Mouse (Mus musculus) G1E (cell line): ENCODE data around the gene Ccdc70. TPM values are rescaled to one million over a fixed set of nuclear protein-coding genes. Genes with fewer than 3 reads are reported as not detected.
"Not testable (repeated sequence)": the region's sequence is repeated elsewhere in the genome, so short reads cannot be mapped to it uniquely, and the experiment has no call there.

Source experiments
- ATAC-seq: 2 replicates; pipeline ENCODE4 v1.8.0; 2016; ENCODE audit warnings: mild to moderate bottlenecking; ENCODE audit not compliant: insufficient number of reproducible peaks, poor library complexity, low FRiP score, severe bottlenecking; ENCODE audit errors: extremely low read depth
- DNase-seq: peaks from one replicate; pipeline ENCODE4 v3.0.0; 2012; ENCODE audit warnings: low spot score
- H3K27me3 ChIP-seq: 2 replicates; pipeline ENCODE4 v1.6.1; 2012; ENCODE audit warnings: mild to moderate bottlenecking, low read length, inconsistent platforms; ENCODE audit not compliant: insufficient read depth
- H3K36me3 ChIP-seq: replicated peaks from 2 replicates; pipeline ENCODE3; 2012; ENCODE audit warnings: mild to moderate bottlenecking, inconsistent platforms
- H3K4me1 ChIP-seq: 2 replicates; pipeline ENCODE4 v1.6.1; 2012; ENCODE audit warnings: low read depth, low read length, inconsistent platforms, mixed read lengths; ENCODE audit not compliant: insufficient read depth
- H3K4me3 ChIP-seq: 2 replicates; pipeline ENCODE4 v1.5.1; 2012; ENCODE audit warnings: low read depth, mild to moderate bottlenecking, inconsistent platforms, low read length, moderate library complexity, mixed read lengths
- H3K9me3 ChIP-seq: replicated peaks from 2 replicates; pipeline ENCODE4 v1.6.1; 2012; ENCODE audit warnings: inconsistent platforms
- CTCF ChIP-seq: IDR thresholded peaks from 2 replicates; pipeline ENCODE4 v1.5.1; 2012; ENCODE audit warnings: low read depth, low read length, inconsistent platforms, mixed read lengths
- GATA1 ChIP-seq: IDR thresholded peaks from 2 replicates; pipeline ENCODE4 v1.6.1; 2012; ENCODE audit warnings: borderline replicate concordance, low read length, inconsistent platforms, mixed read lengths
- GATA2 ChIP-seq: IDR thresholded peaks from 2 replicates; pipeline ENCODE4 v1.6.1; 2012; ENCODE audit warnings: low read depth, low read length, inconsistent platforms, borderline replicate concordance
- POLR2AphosphoS5 ChIP-seq: IDR thresholded peaks from 2 replicates; pipeline ENCODE4 v1.6.1; 2012; ENCODE audit warnings: low read depth, low read length, inconsistent platforms; ENCODE audit not compliant: insufficient replicate concordance
- TAL1 ChIP-seq: conservative IDR thresholded peaks from 2 replicates; pipeline ENCODE4 v1.6.1; 2012; ENCODE audit warnings: low read depth, low read length, inconsistent platforms, mixed read lengths
- polyA plus RNA-seq: library from polyadenylated mRNA; stranded (reverse); fragments of >175 nt; gene quantifications from 2 replicates; pipeline ENCODE4 v1.2.3, GENCODE M21; 2012
- total RNA-seq, 2 experiments: library from RNA; stranded (forward) in 1 of 2; stranded (reverse) in 1 of 2; fragments of 200-1000 nt in 1 of 2; fragments of >200 nt in 1 of 2; fragmentation: Nextera tagmentation in 1 of 2; gene quantifications; 2 replicates each; pipeline ENCODE4 v1.2.3; 2014 to 2017

Ccdc70 gene
- total RNA-seq (2014; fragmentation: Nextera tagmentation) (not detected in 2 replicates), total RNA-seq (2017) (not detected in 2 replicates), polyA plus RNA-seq (not detected in 2 replicates)

DNA sequence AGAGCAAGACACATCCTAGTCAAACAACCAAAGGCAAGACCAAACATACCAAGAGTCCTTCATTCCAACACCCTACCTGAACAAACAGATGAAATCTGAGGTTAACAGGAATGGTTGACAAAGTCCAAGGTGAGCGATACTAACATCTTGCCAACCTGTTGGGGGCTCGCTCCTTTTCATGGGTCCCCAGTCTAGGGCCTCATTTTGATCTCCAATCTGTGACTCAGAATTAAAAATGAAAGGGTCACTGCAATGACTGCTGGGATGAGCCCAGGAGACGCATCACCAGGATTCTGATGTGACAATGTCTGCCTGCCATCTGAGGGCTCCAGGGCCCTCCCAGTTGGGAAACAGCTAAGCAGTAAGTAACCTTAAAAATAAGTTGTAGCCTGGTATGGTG is at the start of gene Ccdc70:
Gene Ccdc70, plus strand, starts transcription at position 301 of the 400 bp plus-strand sequence.
- no peaks in the 10 kb centered on the region for H3K4me1 ChIP-seq
- peaks cover 10% of the 10 kb centered on the region; the same call in 1 of the 2 replicates for H3K27me3 ChIP-seq
- no peaks in the 10 kb centered on the region for H3K36me3 ChIP-seq
- TF ChIP-seq GATA2 (no peak), POLR2AphosphoS5 (no peak), GATA1 (no peak), TAL1 (no peak), CTCF (no peak)
- H3K4me3 ChIP-seq: no peak within 1 kb of the TSS
- DNase-seq (no peak), ATAC-seq (no peak)
- H3K9me3 ChIP-seq: no peaks in the 10 kb centered on the region

- H3K36me3 ChIP-seq, H3K9me3 ChIP-seq, ATAC-seq, H3K4me1 ChIP-seq, H3K27me3 ChIP-seq, DNase-seq, H3K4me3 ChIP-seq: not testable (repeated sequence)
Measured at GRCm38 (mm10) chr8:21930754-21931153, 38.8 kb upstream of the Ccdc70 start.

DNA sequence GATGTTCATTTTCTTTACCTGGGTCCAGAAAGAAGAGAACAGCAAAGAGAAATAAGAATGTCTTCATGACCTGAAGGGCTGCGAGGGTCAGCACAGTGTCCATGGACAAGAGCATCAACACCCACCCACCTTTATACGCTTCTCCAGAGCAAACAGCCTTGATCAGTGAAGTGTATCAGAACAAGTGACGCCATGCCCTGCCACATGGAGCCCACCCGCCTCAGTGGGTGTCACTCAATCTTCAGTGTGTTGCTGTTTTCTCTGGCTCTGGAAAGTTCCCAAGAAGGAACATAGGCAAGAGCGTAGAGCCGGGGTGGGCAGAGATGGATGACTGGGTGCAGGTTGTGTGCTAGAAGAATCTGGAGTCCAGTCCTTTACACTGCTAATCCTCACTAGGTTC is 37.0 kb upstream of the Ccdc70 start, which contains the start of gene Defb15:
Gene Defb15, minus strand, starts transcription at position 101 of the 400 bp plus-strand sequence.
- Histone ChIP-seq H3K27me3 (no peaks in the 10 kb centered on the region), H3K36me3 (no peaks in the 10 kb centered on the region), H3K4me3 (no peak within 1 kb of the TSS), H3K9me3 (no peaks in the 10 kb centered on the region), H3K4me1 (no peaks in the 10 kb centered on the region)
- TF ChIP-seq GATA2 (no peak), TAL1 (no peak), CTCF (no peak), GATA1 (no peak), POLR2AphosphoS5 (no peak)
- DNase-seq: no peak
- ATAC-seq: no peak

GRCm38 (mm10) chr8:21938052-21938451 is 31.5 kb upstream of the Ccdc70 start, which contains the start of gene Defb35:
TSS of gene Defb35 (plus strand) at chr8:21938352.
- H3K9me3 ChIP-seq, ATAC-seq, H3K4me3 ChIP-seq, H3K27me3 ChIP-seq, DNase-seq, H3K36me3 ChIP-seq, H3K4me1 ChIP-seq: not testable (repeated sequence)

- H3K36me3 ChIP-seq: no peaks in the 10 kb centered on the region
- DNase-seq (no peak), ATAC-seq (no peak)
- peaks cover 11% of the 10 kb centered on the region for H3K27me3 ChIP-seq
- no peak for TF ChIP-seq TAL1
- no peak for TF ChIP-seq GATA2
- no peak for TF ChIP-seq POLR2AphosphoS5
- TF ChIP-seq CTCF: no peak
- TF ChIP-seq GATA1: no peak
- H3K4me3 ChIP-seq: no peak within 1 kb of the TSS
- H3K9me3 ChIP-seq: no peaks in the 10 kb centered on the region
- H3K4me1 ChIP-seq: no peaks in the 10 kb centered on the region
Measured at GRCm38 (mm10) chr8:21946462-21946861, 23.1 kb upstream of the Ccdc70 start, which contains the start of gene Defb13. TSS of gene Defb13 (plus strand) at chr8:21946762.

DNA sequence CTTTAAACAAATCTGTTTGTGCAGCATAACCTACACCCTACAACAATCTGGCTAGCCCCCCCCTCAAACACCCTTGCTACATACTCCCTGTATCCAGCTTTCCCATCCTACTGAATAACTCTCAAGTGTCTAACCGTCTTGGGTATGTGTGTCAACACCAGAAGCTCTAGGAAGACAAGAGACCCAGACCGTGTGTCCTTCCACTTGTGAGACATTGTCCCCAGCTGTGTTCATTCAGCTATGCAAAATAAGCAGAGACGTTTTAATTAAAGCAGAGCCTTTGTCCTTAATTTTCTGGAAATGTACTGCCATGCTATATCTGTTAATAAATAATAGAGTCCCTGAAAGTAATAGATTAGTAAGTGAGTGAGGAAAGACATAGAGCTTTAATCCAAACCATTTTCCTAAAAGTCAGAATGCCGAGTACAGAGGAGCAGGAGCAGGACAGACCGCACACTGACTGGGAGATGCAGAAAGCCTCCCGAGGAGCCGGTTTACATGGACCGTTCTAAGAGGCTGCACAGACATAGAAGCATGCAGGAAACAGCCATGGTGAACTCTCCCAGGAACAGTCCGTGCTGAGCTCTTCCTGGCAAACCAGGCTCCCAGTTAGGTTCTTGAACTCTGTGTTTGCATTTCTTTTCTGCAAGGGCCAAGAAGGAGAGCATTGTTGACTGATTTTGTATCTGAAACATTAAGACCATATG is 22.1 kb upstream of the Ccdc70 start:
- ATAC-seq (no peak), DNase-seq (no peak)
- H3K4me3 ChIP-seq: no peak overlapping the region
- peaks cover 11% of the 10 kb centered on the region for H3K27me3 ChIP-seq
- no peak for TF ChIP-seq GATA1
- no peak for TF ChIP-seq TAL1
- TF ChIP-seq POLR2AphosphoS5: no peak
- no peak for TF ChIP-seq CTCF
- TF ChIP-seq GATA2: no peak
- H3K36me3 ChIP-seq: no peaks in the 10 kb centered on the region
- no peaks in the 10 kb centered on the region for H3K9me3 ChIP-seq
- H3K4me1 ChIP-seq: no peaks in the 10 kb centered on the region

DNA sequence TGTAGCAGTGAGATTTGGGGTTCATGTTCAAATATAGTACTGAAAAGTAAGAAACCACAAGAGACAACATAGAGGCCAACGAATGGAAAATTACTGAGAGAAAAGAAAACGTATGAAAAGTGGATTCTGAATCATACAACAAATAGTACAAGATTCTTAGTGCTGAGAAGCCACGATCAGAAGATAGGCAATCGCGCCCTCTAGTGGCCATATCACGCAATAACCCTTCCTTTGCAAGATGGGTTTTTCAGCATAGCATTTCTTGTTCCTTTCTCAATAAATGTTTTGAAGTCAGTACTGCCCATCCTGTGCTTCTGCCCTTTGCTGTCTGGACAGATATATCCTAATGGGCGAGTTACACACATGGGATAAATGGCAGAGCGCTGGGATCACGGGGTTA is 14.3 kb upstream of the Ccdc70 start:
- Histone ChIP-seq H3K36me3 (no peaks in the 10 kb centered on the region), H3K9me3 (no peaks in the 10 kb centered on the region), H3K4me1 (no peaks in the 10 kb centered on the region), H3K27me3 (peaks cover 2% of the 10 kb centered on the region; the same call in 1 of the 2 replicates), H3K4me3 (no peak overlapping the region)
- DNase-seq (peak; percentile 20), ATAC-seq (no peak)
- TF ChIP-seq CTCF (peak; percentile 77), GATA1 (no peak)
